Mouse (Mus musculus): ENCODE results near the gene Foxn3. TPM values are rescaled to one million over a fixed set of nuclear protein-coding genes. Genes with fewer than 3 reads are reported as not detected.
"Not testable (repeated sequence)": the region's sequence is repeated elsewhere in the genome, so short reads cannot be mapped to it uniquely, and the experiment has no call there.

Foxn3 gene
- total RNA-seq, 2 experiments from 2014 or later: 87.6 to 113 TPM

DNA sequence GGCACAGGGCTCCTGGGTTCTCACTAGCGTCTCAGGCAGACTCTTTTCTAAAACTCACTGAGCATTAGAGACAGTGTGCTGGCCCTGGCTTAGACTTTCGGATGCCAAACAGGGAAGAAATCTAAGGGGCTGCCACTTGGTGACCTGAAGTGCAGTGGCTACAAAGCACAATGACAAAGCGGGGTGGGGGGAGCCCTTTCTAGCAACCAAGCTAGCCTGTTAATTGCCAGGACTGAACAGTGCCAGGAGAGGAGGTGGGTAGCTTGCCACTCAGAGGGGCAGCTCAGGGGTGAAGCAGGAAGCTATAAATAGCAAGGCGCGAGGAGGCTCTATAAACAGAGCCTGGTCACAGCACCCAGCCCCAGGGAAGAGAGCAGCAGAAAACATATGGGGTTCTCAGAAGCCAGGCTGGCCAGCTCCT lies 347.0 kb downstream of the Foxn3 start:
- no peak for ATAC-seq (replicated peaks; ENCODE audit: low FRiP score, poor library complexity, severe bottlenecking)

DNA sequence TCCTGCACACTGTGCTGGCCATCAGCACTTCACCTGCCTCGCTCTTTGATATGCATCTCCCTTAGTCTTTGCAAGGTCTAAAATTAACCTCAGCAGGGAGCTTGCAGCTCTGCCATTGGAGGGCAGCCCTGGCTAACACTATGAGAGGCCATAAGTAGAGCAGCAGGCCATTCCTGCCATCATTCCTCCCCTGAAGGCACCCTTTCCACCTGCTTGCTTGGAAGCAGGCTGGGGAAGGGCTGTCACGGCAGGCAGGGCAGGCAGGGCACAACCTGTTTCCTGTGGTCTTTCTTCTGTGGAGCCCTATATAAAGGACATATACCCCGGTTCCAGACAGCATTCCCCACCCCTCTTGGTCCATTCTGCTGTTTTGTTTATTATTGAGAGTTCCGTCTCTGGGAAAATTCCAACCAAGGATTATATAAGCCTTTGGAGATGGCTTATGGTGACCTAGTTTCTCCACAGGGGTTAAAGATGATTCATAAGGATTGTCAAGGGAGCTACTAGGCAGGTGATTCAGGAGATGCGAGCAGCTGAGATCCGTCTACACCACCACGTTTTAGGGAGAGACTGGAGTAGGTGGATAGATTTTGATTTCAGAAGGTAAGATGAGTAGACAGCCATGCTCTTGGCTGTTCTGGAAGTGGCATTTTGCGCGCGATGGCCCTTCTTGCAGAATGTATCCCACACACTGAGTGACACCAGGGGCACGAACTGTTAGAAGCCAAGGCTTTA lies 347.7 kb downstream of the Foxn3 start:
- ATAC-seq (replicated peaks; ENCODE audit: low FRiP score, poor library complexity, severe bottlenecking): no peak

DNA sequence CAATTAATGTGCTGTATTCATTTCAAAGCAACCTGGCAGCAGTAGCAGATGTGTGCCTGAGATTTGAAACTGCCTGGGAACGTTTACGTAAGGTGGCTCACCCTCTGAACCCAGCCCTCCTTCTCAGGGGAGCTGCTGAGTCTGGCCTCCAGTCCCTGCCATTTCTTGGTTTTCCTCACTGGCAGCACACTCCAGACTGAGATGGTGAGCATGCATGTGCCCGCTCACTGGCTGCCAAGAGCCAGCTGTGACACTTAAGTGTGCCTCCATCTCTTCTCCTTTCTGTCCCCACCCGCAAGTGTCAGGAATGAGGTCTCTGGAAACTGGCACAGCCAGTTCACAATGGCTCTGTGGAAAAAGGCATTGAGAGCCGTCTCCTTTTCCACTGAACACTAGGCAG lies 349.3 kb downstream of the Foxn3 start:
- no peak for ATAC-seq (replicated peaks; ENCODE audit: low FRiP score, poor library complexity, severe bottlenecking)

DNA sequence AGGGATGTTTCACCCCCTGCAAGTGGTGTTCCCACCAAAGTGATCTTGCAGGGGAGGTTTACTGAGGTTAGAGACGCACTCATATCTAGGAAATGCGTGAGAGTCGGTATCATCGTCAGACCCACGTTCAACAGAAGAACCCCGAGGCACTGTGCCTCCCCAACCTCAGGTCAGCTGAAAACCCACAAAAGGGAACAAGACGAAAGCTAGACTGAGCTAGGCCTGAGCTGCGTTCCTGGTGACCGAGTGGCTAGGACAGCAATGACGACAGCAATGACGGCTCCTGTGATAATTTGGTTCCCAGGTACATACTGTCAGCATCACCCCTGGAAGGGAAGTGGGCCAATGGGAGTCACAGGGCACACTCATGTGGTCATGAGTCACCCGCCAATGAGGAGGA lies 350.2 kb downstream of the Foxn3 start:
- no peak for ATAC-seq (replicated peaks; ENCODE audit: low FRiP score, poor library complexity, severe bottlenecking)

DNA sequence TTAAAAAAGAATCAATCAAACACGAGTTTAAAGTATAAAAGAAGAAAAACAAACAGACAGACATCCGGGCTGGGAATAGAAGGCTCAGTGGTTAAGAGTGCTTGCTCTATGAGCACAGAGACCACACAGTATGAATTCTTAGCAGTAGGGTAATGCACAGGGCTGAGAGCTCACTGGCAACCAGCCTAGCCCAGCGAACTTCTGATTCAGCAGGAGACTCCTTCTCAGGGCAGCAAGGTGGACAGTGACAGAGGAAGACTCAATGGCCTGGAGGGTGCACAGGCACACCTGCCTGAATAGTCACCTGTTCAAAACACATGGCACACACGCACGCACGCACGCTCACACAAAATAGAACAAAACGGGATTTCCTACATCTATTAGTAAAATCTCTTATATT lies 353.6 kb downstream of the Foxn3 start:
- no peak for ATAC-seq (replicated peaks; ENCODE audit: low FRiP score, poor library complexity, severe bottlenecking)

DNA sequence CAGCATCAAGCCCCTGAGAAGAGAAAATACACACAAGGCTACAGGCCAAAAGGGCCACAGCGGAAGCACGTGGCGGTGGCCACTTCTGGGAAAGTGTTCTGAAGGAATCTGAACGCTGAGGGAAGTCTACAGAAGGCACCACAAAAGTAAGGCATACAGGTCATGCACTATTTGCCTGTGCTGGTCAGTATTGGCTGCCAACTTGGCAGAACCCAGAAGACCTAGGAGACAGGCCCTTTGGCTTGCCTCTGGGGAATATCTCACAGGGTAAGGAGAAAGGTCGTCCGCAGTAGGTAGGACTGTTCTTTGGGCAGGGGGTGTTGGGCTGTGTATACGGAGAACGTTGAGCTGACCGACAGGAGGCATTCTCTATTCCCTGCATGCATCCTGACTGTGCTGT lies 355.1 kb downstream of the Foxn3 start:
- no peak for ATAC-seq (replicated peaks; ENCODE audit: low FRiP score, poor library complexity, severe bottlenecking)

DNA sequence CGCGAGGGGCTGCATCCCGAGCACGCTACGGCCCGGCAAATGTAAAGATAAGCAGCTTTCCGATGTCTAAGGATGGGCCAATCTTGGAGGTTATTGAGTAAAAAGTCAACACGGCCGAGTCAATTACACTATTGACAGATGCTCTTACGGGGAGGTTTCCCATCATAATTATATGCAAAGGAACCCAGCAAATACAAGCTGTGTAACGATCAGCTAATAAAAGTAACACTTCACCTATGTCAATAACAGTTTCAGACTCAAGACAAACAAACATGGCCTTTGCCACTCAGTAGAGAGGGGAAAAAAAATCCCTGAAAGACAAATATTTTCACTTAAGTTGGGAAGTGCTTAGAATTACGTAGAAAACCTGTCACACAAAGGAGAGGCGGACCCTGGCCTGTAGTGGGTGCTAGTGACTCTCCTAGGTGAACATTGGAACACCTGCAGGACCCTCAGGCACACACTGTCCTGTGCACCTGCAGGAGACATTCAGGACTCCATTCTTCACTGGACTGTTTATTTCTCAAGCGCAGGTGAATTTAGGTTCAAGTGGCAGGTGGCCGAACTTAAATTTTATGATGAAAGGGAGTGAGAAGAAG lies 356.3 kb downstream of the Foxn3 start:
- ATAC-seq (replicated peaks; ENCODE audit: low FRiP score, poor library complexity, severe bottlenecking): no peak

DNA sequence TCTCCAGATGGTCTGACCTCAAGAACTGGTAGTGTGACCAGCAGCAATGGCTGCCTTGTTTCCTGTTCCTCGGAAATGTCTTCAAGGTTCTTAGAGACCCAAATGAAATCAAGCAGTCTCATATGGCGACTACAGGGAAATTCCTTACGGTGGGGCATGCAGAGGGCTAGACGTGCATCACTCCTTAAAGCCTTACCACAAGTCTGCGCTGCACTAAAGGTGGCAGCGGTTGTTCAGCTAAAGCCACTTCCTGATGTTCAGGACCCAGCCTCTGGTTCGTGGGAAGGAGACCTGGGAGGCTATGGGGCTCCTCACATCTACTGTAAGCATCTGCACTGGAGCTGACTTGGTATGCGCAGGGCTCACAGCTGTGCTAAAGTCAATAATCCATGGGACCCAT lies 357.6 kb downstream of the Foxn3 start:
- ATAC-seq (replicated peaks; ENCODE audit: low FRiP score, poor library complexity, severe bottlenecking): no peak

DNA sequence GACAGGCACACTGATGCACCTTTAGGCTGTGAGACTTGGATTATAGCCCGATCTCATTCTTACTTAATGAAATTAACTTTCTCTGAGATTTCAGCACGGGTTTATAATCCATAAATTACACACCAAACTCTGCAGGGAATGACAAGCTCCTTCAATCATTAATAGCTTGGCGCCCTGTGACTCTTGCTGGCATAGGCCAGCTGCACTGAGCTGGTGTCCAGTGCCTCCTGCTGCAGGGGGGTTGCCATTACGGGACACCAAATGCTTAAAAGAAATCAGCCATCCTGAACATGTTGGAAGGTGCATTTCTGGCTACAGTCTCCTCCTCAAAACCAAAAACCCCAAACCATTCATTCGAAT lies 364.3 kb downstream of the Foxn3 start:
- no peak for ATAC-seq (replicated peaks; ENCODE audit: low FRiP score, poor library complexity, severe bottlenecking)

DNA sequence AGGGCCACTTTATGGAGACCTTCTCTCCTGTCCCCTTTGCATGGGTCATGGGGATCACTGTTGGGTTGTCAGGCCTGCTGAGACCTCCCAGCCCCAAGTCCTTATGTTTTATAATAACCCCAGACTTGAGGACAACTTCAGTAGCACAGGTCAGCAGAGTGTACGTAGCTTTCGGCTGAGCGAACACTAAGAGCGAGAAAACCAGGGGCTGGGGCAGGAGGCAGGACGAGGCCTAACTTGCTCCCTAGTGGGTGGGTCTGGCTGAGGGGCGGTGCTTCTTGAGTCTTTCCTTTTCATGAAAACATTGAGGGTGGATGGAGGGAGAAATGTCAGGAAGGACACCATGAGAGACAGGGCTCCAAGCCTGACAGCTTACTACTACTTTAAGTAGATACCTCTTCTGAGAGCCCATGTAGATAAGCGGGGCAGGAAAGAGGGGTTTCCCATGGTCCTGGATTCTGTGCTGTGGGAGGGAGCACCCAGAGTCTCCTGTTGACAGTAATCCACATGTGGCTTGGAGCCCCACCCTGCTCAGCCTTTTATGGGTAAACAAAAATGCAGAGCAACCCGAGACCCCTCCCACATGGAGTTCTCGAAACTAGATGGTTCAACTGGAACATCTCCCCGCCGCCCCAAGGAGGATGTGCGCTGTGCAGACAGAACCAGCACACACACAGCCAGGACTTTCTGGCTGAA lies 364.8 kb downstream of the Foxn3 start:
- ATAC-seq (replicated peaks; ENCODE audit: low FRiP score, poor library complexity, severe bottlenecking): no peak

DNA sequence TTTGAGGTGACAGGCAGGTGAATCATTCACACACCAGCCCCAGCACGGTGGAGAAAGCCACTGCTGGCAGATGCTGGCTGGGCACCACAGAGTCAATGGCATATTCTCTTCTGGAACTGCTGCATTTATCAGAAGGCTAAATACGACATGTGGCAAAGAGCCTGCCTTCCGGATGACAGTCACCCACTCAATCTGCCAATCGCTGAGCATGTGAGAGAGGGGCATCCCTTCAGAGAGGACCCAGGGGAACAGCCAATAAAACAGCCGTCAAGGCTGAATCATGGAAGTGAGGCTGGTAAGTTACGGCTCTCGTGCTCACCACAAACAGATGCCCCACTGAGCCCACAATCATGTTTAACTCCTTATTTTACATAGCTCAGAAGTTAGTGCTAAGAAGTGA lies 366.4 kb downstream of the Foxn3 start:
- no peak for ATAC-seq (replicated peaks; ENCODE audit: low FRiP score, poor library complexity, severe bottlenecking)

DNA sequence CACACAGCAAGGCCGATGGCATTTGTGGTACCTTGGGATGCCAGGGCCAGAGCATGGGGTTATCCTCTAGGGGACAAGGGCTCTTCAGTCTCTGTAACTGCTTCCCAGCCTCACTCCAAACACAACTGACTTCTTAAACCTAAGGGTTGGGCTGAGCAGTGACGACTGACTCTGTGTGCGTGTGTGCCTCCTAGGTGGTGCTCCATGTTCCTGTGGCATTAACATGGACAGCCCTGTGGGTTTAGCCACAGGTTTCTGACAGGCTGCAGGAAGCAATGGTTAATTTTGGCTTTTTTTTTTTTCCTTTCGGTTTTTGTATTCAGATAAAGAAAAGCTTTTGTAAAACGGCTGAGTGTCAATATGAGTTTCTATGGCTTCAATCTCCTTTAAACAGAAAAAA lies 367.7 kb downstream of the Foxn3 start:
- ATAC-seq (replicated peaks; ENCODE audit: low FRiP score, poor library complexity, severe bottlenecking): no peak

DNA sequence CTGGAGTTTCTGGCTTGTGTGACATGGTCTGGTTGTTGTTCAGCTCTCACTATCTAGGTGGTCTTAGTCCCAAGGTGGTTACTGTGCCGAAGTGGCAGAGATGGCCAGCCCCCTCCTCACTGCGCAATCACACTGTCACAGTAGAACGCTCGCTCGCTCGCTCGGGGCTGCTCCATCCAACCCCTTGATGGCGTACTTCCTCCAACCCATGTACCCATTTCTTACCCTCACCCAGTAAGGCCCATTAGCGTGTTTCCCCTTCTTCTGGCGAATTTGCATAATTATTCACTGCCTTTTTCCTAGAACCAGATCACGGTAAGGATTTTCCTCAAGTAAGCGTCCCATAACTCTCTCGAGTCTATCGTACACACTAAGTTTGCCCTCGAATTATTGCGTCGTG lies 369.3 kb downstream of the Foxn3 start:
- ATAC-seq (replicated peaks; ENCODE audit: low FRiP score, poor library complexity, severe bottlenecking): not testable (repeated sequence)

DNA sequence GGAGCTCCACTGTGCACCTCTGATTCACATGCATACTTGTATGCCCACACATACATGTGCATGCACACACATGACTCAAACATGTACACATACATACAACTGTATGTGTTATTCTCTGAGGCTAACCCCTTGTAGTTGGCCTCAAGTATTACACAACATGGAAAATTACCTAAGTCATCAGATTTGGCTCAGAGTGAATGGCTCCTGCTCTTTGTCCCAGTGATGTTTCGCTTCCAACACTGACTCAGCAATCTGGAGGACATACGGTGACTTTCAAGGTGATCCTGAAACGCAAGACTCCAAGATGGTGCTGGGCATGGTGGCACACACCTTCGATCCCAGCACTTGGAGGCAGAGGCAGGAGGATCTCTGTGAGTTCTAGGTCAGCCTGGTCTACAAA lies 375.7 kb downstream of the Foxn3 start:
- no peak for ATAC-seq (replicated peaks; ENCODE audit: low FRiP score, poor library complexity, severe bottlenecking)

DNA sequence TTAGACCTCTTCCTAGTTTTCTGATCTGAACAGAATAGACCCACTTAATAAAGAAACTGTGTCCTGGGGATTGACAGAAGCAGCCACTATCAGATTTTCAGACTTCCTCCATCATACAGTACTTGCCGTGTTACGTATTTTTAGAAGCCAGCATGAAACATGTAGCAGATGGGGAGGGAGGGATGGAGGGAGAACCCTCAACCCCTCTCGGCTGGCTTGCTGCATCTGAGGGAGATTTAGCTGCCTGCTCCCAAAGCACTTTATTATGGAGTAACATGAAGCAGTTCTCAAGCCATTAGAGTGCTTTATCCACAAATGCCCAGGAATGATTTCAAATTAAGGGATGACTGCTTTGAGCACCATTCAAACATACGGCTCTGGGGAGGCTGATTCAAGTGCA lies 377.1 kb downstream of the Foxn3 start:
- ATAC-seq (replicated peaks; ENCODE audit: low FRiP score, poor library complexity, severe bottlenecking): no peak

DNA sequence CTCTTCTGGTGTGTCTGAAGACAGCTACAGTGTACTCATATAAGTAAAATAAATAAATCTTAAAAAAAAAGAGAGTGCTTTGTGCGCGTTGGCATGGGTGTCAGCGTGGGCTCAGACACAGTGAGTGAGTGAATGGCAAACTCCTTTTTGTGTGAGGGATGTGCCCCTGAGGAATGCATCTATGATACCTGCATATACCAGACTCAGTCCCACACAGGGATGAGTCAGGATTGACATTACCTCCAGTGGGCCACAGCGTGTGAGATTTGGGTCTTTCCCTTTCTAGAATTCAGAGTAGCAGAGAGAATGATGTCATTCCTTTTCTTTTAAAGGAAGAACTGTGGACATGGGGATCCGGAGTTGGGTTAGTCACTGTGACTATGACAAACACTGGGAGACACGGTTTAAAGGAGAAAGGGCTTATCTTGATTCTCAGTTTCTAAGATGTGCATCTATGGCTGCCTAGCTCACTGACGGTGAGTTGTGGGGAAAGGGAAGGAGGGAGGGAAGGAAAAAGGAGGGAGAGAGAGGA lies 380.1 kb downstream of the Foxn3 start:
- no peak for ATAC-seq (replicated peaks; ENCODE audit: low FRiP score, poor library complexity, severe bottlenecking)

DNA sequence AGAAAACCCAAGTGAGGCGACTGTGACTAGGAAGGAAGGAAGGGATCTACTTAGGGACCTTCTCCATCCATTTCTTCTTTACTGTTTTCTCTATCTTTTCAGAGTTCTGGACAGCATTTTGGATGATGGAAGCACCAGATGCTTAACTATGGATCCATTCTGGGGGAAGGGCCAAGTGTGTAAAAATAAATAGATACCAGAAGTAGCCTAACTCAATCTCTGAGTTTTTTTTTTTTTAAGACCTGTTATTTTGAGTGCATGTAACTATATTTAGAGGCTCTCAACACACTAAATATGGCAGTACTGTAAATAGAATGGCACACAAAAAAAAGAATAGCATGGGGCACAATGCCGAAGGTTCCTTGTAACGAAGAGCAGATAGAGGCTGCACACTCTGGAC lies 381.0 kb downstream of the Foxn3 start:
- ATAC-seq (replicated peaks; ENCODE audit: low FRiP score, poor library complexity, severe bottlenecking): no peak

DNA sequence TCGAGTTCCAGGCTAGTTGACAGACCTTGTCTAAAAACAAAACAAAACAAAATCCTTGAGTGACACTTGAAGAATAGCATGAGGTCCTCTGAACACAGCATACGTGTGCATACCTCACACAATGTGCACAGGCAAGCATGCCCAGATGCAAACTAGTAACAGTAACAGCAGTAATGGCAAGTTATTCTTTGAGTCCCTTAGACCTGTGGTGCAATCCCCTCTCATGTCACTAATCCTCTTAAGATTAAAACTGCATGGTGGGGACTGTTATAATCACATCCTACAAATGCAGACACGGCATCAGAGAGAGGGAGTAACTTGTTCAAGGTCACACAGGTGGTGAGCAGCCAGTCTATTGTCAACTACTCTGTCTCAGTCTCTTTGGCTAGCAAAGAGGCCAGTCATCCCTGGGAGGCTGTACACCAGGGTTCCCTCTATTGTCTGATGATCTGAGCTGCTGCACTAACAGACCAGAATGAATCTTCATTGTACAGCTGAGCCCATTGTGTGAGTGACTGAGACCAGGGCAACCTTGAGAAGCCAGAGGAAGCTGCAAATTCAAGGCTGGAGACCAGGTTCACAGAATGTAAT lies 383.1 kb downstream of the Foxn3 start:
- no peak for ATAC-seq (replicated peaks; ENCODE audit: low FRiP score, poor library complexity, severe bottlenecking)

DNA sequence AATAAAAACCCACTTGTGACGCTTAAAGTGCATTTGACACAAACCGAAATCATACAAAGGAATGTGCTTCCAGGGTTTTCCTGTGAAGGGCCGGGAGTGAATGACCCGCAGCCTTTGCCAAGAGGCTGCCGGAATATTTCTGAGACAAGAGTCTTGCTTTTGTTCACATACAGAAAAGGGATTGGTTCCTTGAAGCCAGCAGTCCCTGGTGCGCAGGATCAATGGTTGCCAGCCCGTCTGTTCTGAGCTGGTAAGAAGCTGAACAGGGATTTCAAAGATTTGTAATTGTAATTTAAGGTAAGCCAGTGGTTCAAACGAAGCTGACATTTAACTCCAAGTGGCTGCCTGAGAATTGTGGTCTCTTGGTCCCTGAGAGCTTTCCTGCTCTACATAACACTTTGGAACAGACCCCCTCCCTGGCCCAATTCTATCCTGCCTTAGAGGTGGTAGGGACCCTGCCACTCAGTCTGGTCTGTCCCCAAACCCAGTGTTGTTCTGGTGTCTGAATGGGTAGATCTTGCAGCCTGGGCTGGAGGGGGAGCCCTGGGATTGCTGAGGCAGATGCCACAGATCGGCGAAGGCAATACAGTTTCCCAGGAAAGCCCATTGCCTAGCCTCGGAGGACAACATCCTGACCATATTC lies 388.3 kb downstream of the Foxn3 start:
- no peak for ATAC-seq (replicated peaks; ENCODE audit: low FRiP score, poor library complexity, severe bottlenecking)

DNA sequence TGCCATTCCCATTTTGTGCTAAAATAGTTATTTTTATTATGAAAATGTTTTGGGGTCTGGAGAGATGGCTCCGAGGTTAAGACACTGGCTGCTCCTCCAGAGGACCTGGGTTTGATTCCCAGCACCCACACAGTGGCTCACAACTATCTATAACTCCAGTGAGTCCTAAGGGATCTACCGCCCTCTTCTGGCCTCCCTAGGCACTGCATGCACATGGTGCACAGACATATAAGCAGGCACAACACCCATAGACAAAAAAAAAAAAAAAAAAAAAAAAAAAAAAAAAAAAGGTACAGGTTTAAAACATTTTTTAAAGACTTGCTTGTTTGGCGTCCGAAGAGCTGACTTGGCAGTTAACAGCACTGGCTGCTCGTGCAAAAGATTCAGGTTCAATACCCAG lies 391.2 kb downstream of the Foxn3 start:
- no peak for ATAC-seq (replicated peaks; ENCODE audit: low FRiP score, poor library complexity, severe bottlenecking)

Data from erythroblast, adult 5-6 weeks (primary cell).